Comparison of ENCODE assay signal across 8 mouse cellular contexts in genomic region chr10:111506926-111507459, GRCm38 (mm10). TPM values are rescaled to one million over a fixed set of nuclear protein-coding genes. Genes with fewer than 3 reads are reported as not detected.
DNase-seq lines count a peak whose midpoint lies in the region; ATAC-seq and TF ChIP-seq lines count a peak whose summit lies in the region.

No protein-coding gene starts in this region.

- H3K36me3 ChIP-seq in limb, embryonic 11.5 days (ENCODE audit: control insufficient read depth, insufficient read depth, low read length): no peaks in the 10 kb centered on the region
- no peaks in the 10 kb centered on the region for H3K36me3 ChIP-seq in midbrain, embryonic 12.5 days

- no peak for TF ChIP-seq CTCF in gastrocnemius, adult 2 months (IDR thresholded peaks at IDR 0.05)

- no peaks in the 10 kb centered on the region for H3K9me3 ChIP-seq in limb, embryonic 11.5 days (ENCODE audit: control insufficient read depth, low read length)
- no peaks in the 10 kb centered on the region for H3K9me3 ChIP-seq in midbrain, embryonic 12.5 days

- peak overlapping the region; percentile 93 for H3K9ac ChIP-seq in limb, embryonic 11.5 days (ENCODE audit: low read length)
- H3K9ac ChIP-seq in midbrain, embryonic 12.5 days (replicated peaks): peak overlapping the region; percentile 89

- 0% methylated on average over 21 of the region's 23 CpGs for WGBS in limb, embryonic 11.5 days
- 1% methylated on average over 23 of the region's 23 CpGs for WGBS in midbrain, embryonic 12.5 days

- intact Hi-C loops in gastrocnemius, adult 2 months (cut with DNase I): loop anchor here (5.0 kb wide), 1 partner anchor 40 kb away; no protein-coding TSS in a partner anchor

- peak; percentile 3; the same call in 1 of the 2 replicates for ATAC-seq in frontal cortex, adult (ENCODE audit: low TSS enrichment)
- ATAC-seq in limb, embryonic 11.5 days (ENCODE audit: insufficient number of reproducible peaks, low FRiP score, low TSS enrichment, low read depth): peak; percentile 20
- ATAC-seq in midbrain, embryonic 12.5 days (ENCODE audit: low FRiP score, low read depth): peak; percentile 32

- DNase-seq in frontal cortex, postnatal 14 days (ENCODE audit: low spot score in 2 of 2): no peak
- peak; percentile 66 for DNase-seq in thymus, postnatal 4 days
- no peak for DNase-seq in thymus, postnatal 0 days (ENCODE audit: low spot score)
- peak; percentile 56 for DNase-seq in gastrocnemius, adult 2 months
- DNase-seq in limb, embryonic 11.5 days (ENCODE audit: low spot score): no peak
- DNase-seq in c-Kit-positive CD71-positive TER-119-positive erythroid progenitor cells, embryonic 14.5 days (ENCODE audit: low spot score): no peak

- H3K4me2 ChIP-seq in limb, embryonic 11.5 days (ENCODE audit: low read depth, severe bottlenecking): peak overlapping the region; percentile 77
- peak overlapping the region; percentile 94 for H3K4me2 ChIP-seq in midbrain, embryonic 12.5 days (replicated peaks)

- H3K27me3 ChIP-seq in limb, embryonic 11.5 days (ENCODE audit: control insufficient read depth, insufficient read depth, low read length): no peaks in the 10 kb centered on the region
- H3K27me3 ChIP-seq in midbrain, embryonic 12.5 days: peaks cover 31% of the 10 kb centered on the region

- peak overlapping the region; percentile 94 for H3K4me3 ChIP-seq in gastrocnemius, adult 2 months
- H3K4me3 ChIP-seq in limb, embryonic 11.5 days (ENCODE audit: low read depth, low read length): peak overlapping the region; percentile 88
- H3K4me3 ChIP-seq in midbrain, embryonic 12.5 days: peak overlapping the region; percentile 77

- H3K4me1 ChIP-seq in limb, embryonic 11.5 days (ENCODE audit: control insufficient read depth, insufficient read depth, low read length): peaks cover 18% of the 10 kb centered on the region
- H3K4me1 ChIP-seq in midbrain, embryonic 12.5 days: peaks cover 12% of the 10 kb centered on the region

- peak overlapping the region; percentile 93 for H3K27ac ChIP-seq in gastrocnemius, adult 2 months
- H3K27ac ChIP-seq in limb, embryonic 11.5 days (replicated peaks; ENCODE audit: low read depth, low read length): peak overlapping the region; percentile 94
- peak overlapping the region; percentile 88 for H3K27ac ChIP-seq in midbrain, embryonic 12.5 days (replicated peaks)

RNA-seq across cellular contexts. Expression of gene Phlda1, which starts 0.9 kb away (rescaled TPM):
- polyA plus RNA-seq in thymus, postnatal 0 days (2015; fragmentation: Nextera tagmentation; extraction: Ambion mirVana): 61.1 and 64.1 TPM in 2 replicates
- total RNA-seq in gastrocnemius, adult 2 months (2021): 1 to 10 TPM; 4.2 to 4.9 TPM
- 29.1 and 29.6 TPM in 2 replicates for polyA plus RNA-seq in limb, embryonic 11.5 days (2014; fragmentation: Nextera tagmentation; extraction: Ambion mirVana)
- polyA plus RNA-seq in midbrain, embryonic 12.5 days (2016; fragmentation: Nextera tagmentation; extraction: Ambion mirVana): 19.6 and 20.3 TPM in 2 replicates

RNA-seq across cellular contexts. Expression of gene Nap1l1, which starts 34.0 kb away (rescaled TPM):
- polyA plus RNA-seq in thymus, postnatal 0 days (2015; fragmentation: Nextera tagmentation; extraction: Ambion mirVana): 222 and 227 TPM in 2 replicates
- 10 to 100 TPM; 62.8 to 64.2 TPM for total RNA-seq in gastrocnemius, adult 2 months (2021)
- polyA plus RNA-seq in limb, embryonic 11.5 days (2014; fragmentation: Nextera tagmentation; extraction: Ambion mirVana): 415 and 416 TPM in 2 replicates
- 312 and 318 TPM in 2 replicates for polyA plus RNA-seq in midbrain, embryonic 12.5 days (2016; fragmentation: Nextera tagmentation; extraction: Ambion mirVana)

Comparison
In these comparisons a context has a peak if more than half of its experiments do, and no peak if none do; other contexts are left out.
1. DNase-seq: peak in thymus, postnatal 4 days (single experiment) and gastrocnemius, adult 2 months (single experiment); none in frontal cortex, postnatal 14 days (0 of 2), thymus, postnatal 0 days (single experiment), limb, embryonic 11.5 days (single experiment) and c-Kit-positive CD71-positive TER-119-positive erythroid progenitor cells, embryonic 14.5 days (single experiment).
2. Peak in every context shown above with its lines, with median percentiles within 50 percentile points of each other: ATAC-seq, H3K27ac ChIP-seq and H3K4me3 ChIP-seq.